Mouse (Mus musculus): ENCODE data around the gene Grtp1.

Grtp1 gene

DNA sequence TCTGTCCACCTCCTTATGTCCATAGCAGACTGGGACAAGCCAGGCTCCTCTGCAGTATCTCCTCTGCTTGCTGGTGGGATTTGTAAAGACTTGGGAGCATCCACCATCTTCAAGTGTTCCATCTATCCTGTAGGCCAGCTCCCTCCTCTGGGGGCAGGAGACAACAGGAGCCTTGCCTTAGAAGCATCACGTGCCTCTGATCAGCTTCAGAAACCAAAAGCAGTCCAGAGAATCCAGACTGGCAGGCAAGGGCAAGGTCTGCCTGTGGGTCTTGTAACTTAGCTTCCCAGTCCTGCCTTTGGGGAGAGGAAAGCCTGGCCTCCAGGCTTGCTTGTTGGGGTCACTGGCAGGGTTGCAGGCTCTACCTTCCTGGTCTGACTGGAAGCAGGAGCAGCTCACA lies 24.8 kb downstream of the Grtp1 start:
- DNase-seq (ENCODE audit: low spot score in 2 of 2), result no peak

DNA sequence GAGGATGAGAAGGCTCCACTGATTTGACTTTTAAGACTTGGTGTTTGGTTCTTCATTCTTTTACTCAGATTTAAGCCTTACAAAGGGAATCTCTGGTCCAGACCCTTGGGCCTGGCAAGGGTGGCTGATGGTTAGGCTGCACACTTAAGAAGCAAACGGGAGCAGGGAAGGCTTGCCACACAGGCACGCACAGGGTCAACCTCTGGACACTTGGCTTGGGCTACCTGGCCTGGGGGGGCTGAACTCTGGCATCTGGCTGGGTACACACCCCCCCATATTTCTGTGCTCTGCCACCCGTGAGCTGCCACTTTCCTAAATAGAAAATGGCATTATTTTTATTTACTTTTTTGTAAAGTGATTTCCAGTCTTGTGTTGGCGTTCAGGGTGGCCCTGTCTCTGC lies 25.6 kb downstream of the Grtp1 start:
- DNase-seq (ENCODE audit: low spot score in 2 of 2), result no peak

DNA sequence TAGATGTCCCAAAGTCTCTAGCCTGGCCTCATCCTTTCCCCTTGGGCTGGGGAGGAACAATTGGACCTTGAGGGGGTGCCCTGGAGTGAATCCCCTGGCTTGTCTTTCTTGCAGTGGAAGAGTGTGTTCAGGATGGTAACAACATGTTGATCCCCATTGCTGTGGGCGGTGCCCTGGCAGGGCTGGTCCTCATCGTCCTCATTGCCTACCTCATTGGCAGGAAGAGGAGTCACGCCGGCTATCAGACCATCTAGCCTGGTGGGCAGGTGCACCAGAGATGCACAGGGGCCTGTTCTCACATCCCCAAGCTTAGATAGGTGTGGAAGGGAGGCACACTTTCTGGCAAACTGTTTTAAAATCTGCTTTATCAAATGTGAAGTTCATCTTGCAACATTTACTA lies 26.1 kb downstream of the Grtp1 start:
- DNase-seq (ENCODE audit: low spot score in 2 of 2), result no peak

DNA sequence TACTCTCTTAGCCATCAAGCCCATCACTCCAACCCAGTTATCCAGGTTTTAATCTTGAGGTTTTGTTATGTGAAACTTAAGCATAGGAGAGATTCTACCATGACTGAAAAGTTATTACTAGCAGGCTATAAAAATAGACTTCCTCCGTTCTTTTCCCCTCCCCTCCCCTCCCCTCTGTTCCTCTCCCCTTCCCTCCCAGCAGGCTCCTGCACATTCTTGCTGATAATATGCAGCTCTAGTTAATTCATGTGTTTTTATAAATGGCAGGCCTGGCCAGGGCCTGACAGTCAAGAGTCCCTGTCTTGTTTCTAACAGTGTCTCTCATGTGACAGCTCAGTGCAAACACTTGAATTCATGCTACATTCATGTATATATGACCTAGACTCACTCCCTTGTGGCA lies 29.9 kb downstream of the Grtp1 start:
- no peak for DNase-seq (ENCODE audit: low spot score in 2 of 2)

DNA sequence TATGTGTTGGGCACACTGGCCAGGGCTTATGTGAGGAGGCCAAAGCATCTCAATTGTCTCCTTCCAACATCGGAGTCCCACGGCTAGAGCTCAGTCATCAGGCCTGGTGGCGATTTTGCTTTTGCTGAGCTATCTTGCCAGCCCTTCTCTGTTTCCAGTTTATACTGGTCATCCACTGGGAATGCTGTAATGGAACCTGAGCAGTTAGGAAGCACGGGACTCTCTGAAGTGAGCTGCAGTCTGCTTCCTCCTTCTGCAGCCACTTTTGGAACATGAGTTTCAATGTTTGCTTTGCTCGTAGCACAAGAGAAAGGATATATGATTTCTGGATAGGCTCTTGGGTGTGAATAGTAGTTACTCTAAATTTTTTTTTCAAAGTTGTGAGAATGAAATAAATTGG lies 36.1 kb downstream of the Grtp1 start:
- no peak for DNase-seq (ENCODE audit: low spot score in 2 of 2)

DNA sequence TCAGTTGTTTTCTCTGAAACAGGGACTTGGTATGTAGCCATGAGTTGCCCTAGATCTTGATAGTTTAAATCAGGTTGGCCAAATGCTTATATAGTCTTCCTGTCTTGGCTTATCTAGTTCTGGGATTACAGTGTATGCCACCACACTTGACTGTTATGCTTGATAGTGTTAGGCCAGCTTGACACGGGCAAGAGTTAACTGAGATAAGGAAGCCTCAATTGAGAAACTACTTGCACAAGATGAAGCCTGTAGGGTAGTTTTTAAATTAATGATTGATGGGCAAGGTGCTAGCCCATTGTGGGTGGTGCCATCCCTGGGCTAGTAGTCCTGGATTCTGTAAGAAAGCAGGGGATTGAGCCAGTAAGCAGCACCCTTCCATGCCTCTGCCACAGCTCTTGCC lies 36.9 kb downstream of the Grtp1 start:
- DNase-seq (ENCODE audit: low spot score in 2 of 2), result no peak

DNA sequence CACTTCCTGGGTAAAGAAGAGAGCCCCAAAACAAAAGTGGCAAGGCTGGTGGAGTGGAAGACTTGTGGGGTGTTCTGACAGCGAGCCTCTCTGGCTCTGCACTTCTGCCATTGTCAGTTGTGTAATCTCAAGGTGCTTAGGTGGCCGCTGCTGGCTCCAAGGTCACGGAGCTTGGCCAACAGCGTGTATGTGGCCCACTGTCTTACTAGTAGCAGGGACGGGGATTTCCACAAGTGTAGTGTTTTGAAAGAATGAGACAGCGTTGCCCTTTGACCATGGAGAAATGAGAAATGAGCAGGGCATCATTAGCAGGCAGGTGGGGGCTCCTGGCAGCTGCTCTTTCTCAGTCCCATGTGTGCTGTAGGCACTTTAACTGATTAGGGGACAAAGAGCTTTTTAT lies 38.3 kb downstream of the Grtp1 start:
- DNase-seq (ENCODE audit: low spot score in 2 of 2), result no peak

DNA sequence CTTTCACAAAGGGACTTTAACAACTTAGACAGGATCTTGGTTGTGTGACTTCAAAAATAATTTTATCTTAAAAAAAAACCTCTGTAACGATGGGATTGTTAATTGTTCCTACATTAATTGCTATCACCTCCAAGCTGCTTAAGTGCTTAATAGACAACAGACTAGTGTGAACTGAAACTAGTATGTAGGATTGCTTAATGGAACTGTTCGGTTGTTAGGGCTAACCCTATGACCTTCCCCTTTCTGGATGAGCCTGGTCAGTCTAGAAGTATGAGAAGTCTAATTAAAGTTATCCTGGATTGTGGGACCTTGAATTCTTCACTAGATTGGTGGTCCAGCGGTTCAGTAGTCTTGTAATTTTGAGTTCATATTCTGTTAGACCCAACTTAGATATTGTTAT lies 39.7 kb downstream of the Grtp1 start:
- DNase-seq (ENCODE audit: low spot score in 2 of 2), result no peak

DNA sequence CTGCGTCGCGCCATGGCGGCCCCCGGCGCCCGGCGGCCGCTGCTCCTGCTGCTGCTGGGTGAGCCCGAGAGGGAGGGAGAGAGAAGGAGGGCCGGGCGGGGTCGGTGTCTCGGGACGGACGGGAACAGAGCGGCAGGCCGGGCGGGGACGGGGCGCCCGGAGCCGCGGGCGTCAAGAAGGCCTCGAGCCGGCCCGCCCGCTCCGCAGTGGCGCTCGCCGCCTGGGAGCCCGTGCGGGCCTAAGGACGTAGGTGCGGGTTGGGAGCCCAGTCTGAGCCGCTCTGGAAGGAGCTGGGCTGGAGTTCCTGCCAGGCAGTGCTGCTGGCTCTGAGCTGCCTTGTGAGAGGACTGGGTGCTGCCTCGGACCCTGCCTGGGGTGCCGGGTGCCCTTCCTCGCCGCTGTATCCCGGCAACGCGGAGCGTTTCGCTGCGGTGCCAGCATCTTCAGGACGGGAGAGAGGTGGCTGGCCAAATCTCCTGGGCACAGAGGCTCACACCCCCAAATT lies 41.0 kb downstream of the Grtp1 start:
- no peak for DNase-seq (ENCODE audit: low spot score in 2 of 2)

DNA sequence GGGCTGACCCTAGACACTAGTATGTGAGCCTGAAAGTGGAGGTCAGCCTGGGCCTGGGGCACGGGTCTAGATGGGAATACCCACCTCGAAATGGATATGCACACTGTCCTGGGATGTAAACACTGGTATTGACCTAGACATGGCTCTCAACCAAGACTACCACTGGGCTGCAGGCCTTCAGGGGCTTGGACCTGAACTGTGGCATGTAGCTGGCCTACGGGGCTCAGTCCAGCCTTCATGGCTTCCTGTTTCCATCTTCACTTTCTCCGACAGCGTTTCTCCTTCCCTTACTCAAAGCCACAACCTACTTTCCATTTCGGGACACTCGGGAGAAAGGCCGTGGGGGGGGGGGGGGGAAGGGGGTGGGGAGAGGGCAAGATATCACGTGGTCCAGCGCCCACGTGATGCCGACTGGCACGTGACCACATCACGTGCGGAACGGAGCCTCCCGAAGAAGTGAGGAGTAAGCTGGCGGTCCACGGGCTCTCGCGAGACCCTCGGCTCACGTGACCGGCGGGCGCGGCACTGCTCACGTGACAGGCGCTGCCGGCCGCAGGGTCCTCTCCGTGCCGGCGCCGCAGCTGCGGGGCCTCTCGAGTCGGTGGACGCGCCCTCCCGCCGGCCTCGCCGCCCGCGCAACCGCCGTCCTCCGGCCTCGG lies 41.6 kb downstream of the Grtp1 start, which contains the start of gene Lamp1:
Lamp1 (plus strand) TSS at position 444 of the 659 bp plus-strand sequence.
- DNase-seq (ENCODE audit: low spot score in 2 of 2), result peak; percentile 98 to 99

DNA sequence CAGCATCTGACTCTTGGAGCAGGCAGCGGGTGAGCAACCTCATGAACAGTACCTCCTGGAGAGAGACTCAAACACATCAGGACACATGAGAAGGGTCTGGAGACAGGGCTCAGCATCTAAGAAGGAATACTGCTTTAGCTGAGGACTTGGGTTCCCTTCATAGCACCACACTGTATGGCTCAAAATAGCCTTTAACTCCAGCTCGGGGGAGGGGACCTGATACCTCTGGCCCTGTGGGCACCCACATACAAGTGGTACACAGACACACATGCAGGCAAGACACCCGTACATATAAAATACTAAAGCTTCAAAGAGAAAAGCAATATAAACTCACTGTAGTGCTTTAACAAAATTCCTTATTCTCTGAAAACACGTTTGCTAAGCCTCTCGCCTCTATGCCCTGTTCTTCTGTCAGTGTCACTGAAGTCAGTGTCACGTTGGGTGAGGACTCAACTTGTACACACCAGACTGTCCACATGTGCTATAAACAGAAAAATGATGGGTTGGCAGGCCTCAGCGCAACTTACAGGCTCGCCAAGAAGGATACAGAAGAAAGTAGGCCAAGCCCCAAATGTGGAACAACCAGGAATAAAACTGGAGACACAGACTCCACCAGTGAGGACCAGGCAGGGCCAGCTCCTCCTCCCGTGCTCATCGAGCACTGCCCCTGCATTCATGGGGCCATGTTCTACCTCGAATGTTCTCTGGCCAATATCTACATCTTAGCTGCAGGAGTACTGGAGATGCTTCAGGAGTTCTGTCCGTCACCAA lies 43.9 kb downstream of the Grtp1 start:
- peak in 1 of 2 experiments; percentile 72 for DNase-seq (ENCODE audit: low spot score in 2 of 2)

DNA sequence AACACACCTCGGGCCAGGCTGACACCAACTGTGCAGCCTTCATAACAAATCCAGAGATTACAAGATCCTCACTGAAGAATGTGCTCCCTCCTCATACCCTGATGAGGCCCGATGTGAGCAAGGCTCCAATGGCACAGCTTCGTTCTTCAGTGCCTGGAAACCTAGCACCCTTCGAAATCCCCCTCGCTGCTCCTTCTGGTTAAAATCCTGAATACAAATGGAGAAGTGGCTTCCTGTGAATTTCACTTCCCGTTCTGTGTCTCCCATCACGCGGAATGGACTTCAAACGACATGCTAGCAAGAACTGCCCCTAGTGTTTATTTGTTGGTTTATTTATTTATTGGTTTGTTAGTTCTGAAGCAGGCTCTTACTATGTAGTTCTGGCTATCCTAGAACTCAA lies 45.1 kb downstream of the Grtp1 start:
- DNase-seq (ENCODE audit: low spot score in 2 of 2), result no peak

DNA sequence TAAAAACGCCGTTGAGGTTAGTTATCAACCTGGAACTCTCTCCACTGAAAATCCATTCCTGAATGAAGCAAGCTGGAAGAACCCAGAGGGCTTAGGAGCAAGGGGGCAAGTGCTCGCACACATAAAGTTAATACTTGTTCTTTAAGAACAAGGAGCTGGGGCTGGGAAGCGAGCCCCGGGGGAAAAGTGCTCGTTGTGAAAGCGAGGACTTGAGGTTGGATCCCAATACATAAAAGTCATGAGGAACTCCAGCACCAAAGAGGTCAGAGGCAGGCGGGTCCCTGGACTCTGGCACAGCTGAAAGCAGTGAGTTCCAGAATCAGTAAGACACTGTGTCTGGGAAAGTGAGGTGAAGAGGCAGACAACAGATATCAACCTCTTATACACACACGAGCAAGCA lies 46.3 kb downstream of the Grtp1 start:
- no peak for DNase-seq (ENCODE audit: low spot score in 2 of 2)

DNA sequence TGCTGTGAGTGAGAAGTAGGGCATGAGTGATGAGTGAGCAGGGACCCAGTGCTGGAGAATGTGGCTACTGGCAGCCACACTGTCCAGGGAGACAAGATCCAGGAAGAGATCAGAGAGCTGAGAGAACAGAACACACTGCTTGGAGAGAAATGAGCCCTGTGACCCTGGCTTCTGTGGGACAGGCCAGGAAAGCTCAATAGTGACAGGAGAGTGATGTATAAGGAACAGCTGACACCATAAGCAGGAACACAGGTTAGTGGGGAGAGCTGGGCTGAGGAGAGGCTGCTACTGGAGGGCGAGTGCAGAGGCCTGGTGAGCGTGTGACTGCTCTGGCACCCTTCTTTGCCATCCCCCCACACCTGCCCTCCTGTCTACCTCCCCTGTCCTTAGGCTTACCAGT lies 49.5 kb downstream of the Grtp1 start:
- no peak for DNase-seq (ENCODE audit: low spot score in 2 of 2)

DNA sequence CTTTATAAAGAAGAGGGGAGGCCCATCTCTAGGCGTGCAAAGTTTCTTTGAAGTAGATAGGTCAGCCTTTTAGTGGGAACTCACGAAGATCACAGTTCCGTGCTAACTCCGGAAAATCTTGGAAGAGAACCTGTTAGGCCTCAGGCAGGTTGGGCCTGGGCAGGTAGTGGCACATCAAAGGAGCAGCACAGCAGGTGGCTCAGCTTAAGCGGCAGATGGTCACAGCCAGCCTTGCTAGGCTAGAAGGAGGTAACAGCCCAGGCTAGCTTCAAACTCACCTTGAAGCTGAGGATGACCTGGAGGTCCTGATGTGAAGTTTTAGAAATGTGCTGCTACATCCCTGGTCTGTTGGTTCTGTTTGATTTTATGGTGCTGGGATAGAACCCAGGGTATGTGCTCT lies 50.6 kb downstream of the Grtp1 start:
- DNase-seq (ENCODE audit: low spot score in 2 of 2), result no peak

DNA sequence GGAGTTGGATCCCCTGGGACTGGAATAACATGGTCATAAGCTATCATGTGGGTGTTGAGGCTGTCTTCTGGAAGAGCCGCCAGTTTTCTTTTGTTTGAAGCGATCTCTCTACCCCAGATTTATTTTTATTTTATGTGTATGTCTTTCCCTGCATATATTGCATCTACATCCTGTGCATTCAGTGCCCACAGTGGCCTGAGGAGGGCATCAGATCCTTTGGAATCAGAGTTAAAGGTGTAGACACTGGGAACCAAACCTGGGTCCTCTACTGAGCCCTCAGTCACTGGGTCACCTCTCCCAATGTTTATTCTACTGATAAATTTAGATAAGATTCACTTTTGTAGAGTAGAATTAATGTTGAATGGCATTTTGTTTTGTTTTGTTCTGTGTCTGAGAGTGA lies 51.1 kb downstream of the Grtp1 start:
- no peak for DNase-seq (ENCODE audit: low spot score in 2 of 2)

DNA sequence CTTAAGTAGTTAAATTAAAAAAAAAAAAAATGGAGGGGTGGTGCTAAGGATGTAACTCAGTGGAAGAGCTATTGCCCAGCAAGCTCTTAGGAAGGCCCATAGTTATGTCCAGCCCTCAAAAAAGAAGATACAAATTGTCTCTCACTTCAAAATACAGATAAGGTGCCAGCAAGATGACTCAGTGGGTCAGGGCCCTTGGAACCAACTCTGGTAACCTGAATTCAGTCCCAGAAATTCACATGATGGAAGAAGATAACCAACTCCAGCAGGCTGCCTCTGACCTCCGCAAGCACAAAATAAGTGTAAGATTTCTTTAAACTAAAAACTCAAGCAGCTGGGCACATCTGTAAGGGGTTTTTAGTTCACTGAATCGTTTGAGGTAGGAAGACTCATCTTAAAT lies 51.9 kb downstream of the Grtp1 start:
- DNase-seq (ENCODE audit: low spot score in 2 of 2), result no peak

DNA sequence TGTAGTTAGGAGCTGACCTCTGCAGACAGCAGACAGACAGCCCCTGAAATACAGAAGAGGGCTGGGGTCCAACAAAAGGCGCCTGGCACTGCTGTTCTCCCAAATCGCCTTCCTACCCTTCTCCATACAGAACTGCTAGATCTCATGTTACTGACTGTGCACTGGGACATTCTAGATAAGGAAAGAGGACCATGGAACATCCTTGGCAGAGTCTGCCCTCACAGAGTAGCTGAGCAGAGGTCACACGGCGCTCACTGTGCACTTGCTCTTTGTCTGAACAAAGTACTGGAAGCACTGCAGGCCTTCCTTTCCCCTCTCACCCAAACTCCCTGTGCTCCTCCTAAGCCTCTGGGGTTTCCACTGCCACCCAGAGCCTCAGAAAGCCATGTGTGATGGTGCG lies 58.7 kb downstream of the Grtp1 start:
- DNase-seq (ENCODE audit: low spot score in 2 of 2), result no peak

DNA sequence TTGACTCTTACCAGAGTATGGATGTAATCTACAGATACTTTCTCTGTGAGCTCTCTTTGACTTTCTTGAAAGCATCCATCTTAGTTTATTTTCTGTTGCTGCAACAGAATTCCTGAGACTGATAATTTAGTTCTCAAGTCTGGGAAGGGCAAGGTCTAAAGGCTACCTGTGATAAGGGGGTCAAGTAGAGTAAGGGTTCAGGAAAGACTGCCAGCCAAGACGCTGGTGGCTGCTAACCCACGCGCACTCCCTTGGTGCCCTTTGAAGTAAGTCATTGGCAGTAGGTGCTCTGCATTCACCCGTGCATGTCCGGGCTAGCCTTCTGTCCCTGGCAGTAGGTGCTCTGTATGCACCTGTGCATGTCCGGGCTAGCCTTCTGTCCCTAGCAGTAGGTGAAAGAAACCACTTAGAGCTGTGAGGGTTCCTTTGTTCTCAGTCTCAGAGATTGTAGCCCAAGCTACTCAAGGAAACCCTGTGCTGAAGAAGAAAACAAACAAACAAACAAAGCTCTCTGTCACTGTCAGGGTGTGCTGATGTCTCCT lies 60.7 kb downstream of the Grtp1 start:
- DNase-seq (ENCODE audit: low spot score in 2 of 2), result no peak

DNA sequence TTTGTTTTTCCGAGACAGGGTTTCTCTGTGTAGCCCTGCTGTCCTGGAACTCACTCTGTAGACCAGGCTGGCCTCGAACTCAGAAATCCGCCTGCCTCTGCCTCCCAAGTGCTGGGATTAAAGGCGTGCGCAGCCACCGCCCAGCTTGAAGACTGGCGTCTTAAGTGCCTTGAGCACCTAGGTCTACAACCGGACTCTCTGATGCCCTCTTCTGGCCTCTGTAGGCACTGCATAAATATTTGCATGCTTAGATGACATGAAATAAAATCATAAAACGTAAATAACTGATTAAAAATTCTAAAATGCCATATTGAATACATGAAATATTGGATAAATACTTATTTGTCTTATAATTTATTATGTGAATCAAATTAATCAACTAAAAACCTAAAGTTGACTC lies 68.2 kb downstream of the Grtp1 start:
- DNase-seq (ENCODE audit: low spot score in 2 of 2), result peak in 1 of 2 experiments; percentile 22

DNA sequence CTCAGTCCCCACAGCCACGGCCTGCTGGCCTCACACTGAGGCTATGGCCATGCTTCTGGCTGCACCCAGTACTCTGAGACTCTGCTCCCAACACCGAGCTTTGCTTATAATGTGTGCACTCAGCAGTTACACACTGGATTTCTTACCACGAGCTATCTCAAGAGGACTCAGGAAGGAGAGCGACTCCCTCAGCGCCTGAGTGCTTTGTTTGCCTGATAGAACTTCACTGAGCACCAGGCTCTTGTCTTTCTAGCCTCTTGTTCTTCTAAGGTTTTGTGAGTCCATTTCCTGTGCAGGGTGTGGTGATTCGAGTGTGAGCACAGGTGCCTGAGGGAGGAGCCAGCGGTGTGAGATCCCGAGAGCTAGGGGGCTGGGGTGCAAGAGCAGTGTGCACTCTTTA lies 75.5 kb downstream of the Grtp1 start:
- no peak for DNase-seq (ENCODE audit: low spot score in 2 of 2)

DNA sequence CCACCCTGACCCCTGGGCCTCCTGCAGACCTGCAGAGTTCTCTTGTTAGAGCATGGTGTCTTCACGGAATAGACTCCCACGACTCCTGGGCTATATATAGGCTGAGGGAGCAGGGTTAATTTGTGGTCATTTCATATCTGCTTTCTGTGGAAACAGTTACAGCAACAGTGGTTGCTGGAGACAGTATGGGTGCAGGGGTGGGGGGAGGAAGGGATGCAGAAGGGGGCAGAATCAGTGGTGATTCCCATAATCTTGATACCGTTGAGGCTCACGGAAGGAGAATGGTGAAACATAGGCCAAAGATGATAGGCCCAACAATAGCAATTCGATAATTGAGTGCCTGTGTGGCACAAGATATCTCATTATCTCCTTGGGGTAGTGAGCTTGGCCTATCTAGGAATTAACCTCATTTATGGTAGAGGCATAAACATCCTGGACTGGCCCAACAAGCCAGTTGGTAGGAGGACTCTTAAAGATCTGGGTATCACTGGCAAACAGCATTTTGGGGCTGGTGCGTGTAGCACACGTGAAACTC lies 77.5 kb downstream of the Grtp1 start:
- DNase-seq (ENCODE audit: low spot score in 2 of 2), result no peak
